Comparison of ENCODE assay signal across 12 mouse cellular contexts in the genomic region with DNA sequence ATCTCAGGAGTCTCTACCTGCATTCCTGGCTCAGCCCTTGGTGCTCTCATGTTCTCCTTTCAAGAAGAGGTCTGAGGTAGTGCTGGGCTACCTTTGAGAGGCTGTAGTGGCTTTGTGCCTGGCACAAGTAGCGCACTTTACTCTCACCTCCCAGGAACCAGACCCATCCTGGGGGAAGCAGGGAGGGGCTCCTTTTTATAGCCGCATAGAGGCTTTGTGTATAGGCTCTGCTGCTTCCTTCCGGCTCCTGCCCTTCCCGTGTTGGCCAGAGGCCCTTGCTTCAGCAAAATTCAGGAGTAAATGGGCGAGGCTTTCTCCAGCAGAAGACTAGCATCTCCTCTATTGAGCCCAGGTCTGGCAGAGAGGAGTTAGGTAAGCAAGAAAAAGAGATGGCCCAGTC. TPM values are rescaled to one million over a fixed set of nuclear protein-coding genes. Genes with fewer than 3 reads are reported as not detected.
A peak's percentile ranks its signal among the peaks of the same experiment; 100 is the strongest.
DNase-seq lines count a peak whose midpoint lies in the region; ATAC-seq and TF ChIP-seq lines count a peak whose summit lies in the region.
"Had no signal": no experiment of that assay in that cellular context is flagged by ENCODE, and none has a peak within 500 bp of the region (broad histone marks: within the 10 kb centered on the region; RNA-seq: fewer than 3 reads in every experiment).

No protein-coding gene starts in this region.

- peaks cover 61% of the 10 kb centered on the region for H3K4me1 ChIP-seq in kidney, embryonic 16.5 days (ENCODE audit: insufficient read depth, low read length)
- peaks cover 18% of the 10 kb centered on the region for H3K4me1 ChIP-seq in cortical plate, adult 2 months (ENCODE audit: control insufficient read depth, insufficient read depth, low read length)
- H3K4me1 ChIP-seq in lung, embryonic 14.5 days (ENCODE audit: insufficient read depth), result peaks cover 23% of the 10 kb centered on the region

- no peak overlapping the region for H3K4me2 ChIP-seq in kidney, embryonic 16.5 days (replicated peaks; ENCODE audit: low read depth, low read length)
- no peak overlapping the region for H3K4me2 ChIP-seq in lung, embryonic 14.5 days

- peaks cover 22% of the 10 kb centered on the region for H3K36me3 ChIP-seq in kidney, embryonic 16.5 days (ENCODE audit: insufficient read depth, low read length)
- H3K36me3 ChIP-seq in lung, embryonic 14.5 days (ENCODE audit: insufficient read depth), result peaks cover 55% of the 10 kb centered on the region

- H3K9ac ChIP-seq in kidney, embryonic 16.5 days (replicated peaks; ENCODE audit: low read length), result no peak overlapping the region
- no peak overlapping the region for H3K9ac ChIP-seq in lung, embryonic 14.5 days

- TF ChIP-seq CTCF in cortical plate, adult 2 months (IDR thresholded peaks at IDR 0.05; ENCODE audit: extremely low read depth, insufficient read depth, low read length), result no peak
- no peak for TF ChIP-seq CTCF in lung, embryonic 14.5 days (IDR thresholded peaks at IDR 0.05; ENCODE audit: low read depth)

- no peak for TF ChIP-seq POLR2A in cortical plate, adult 2 months (IDR thresholded peaks at IDR 0.05; ENCODE audit: extremely low read depth, insufficient read depth, low read length)

- WGBS in kidney, embryonic 16.5 days, result 47% methylated on average over 5 of the region's 5 CpGs
- WGBS in lung, embryonic 14.5 days, result 52% methylated on average over 5 of the region's 5 CpGs

- no peaks in the 10 kb centered on the region for H3K9me3 ChIP-seq in kidney, embryonic 16.5 days (ENCODE audit: low read length)
- no peaks in the 10 kb centered on the region for H3K9me3 ChIP-seq in lung, embryonic 14.5 days (ENCODE audit: low read depth, low read length)
- H3K9me3 ChIP-seq: G1E; hindbrain, embryonic 10.5 days had no signal

- no peaks in the 10 kb centered on the region for H3K27me3 ChIP-seq in kidney, embryonic 16.5 days (ENCODE audit: insufficient read depth, low read length)
- no peaks in the 10 kb centered on the region for H3K27me3 ChIP-seq in lung, embryonic 14.5 days (ENCODE audit: insufficient read depth, low read length)

- ATAC-seq in kidney, embryonic 16.5 days (ENCODE audit: low FRiP score, low TSS enrichment), result no peak
- ATAC-seq in lung, embryonic 14.5 days (ENCODE audit: insufficient read depth), result peak; percentile 22; the same call in 1 of the 2 replicates
- ATAC-seq: forebrain, embryonic 16.5 days had no signal

- H3K4me3 ChIP-seq in kidney, embryonic 16.5 days (ENCODE audit: low read length), result no peak overlapping the region
- H3K4me3 ChIP-seq in cortical plate, adult 2 months (ENCODE audit: insufficient read depth, low read length), result no peak overlapping the region
- no peak overlapping the region for H3K4me3 ChIP-seq in lung, embryonic 14.5 days (ENCODE audit: low read depth, low read length)
- H3K4me3 ChIP-seq: hindbrain, embryonic 10.5 days had no signal

- H3K27ac ChIP-seq in kidney, embryonic 16.5 days (ENCODE audit: low read length), result peak overlapping the region; percentile 17; the same call in 1 of the 2 replicates
- H3K27ac ChIP-seq in cortical plate, adult 2 months (ENCODE audit: insufficient read depth, low read length), result peak overlapping the region; percentile 42; the same call in 1 of the 2 replicates
- peak overlapping the region; percentile 64; the same call in 1 of the 2 replicates for H3K27ac ChIP-seq in lung, embryonic 14.5 days (ENCODE audit: low read depth)
- H3K27ac ChIP-seq: hindbrain, embryonic 10.5 days had no signal

- DNase-seq in kidney, postnatal 14 days, result no peak
- peak; percentile 69 for DNase-seq in R1 (ENCODE audit: low read depth, low spot score)
- peak; percentile 36 for DNase-seq in lung, embryonic 14.5 days
- DNase-seq in c-Kit-positive CD71-positive TER-119-positive erythroid progenitor cells, embryonic 14.5 days (ENCODE audit: low spot score), result no peak
- DNase-seq in thymus, postnatal 0 days (ENCODE audit: low spot score), result no peak
- DNase-seq: midbrain, embryonic 14.5 days; thymus, postnatal 14 days had no signal

RNA-seq across cellular contexts. Expression of gene Plcg1, which starts 7.3 kb away (rescaled TPM):
- 49.9 and 50.6 TPM in 2 replicates for polyA plus RNA-seq in kidney, embryonic 16.5 days (2015; fragmentation: Nextera tagmentation; extraction: Ambion mirVana)
- polyA plus RNA-seq in cortical plate, adult 2 months (2012; rRNA removed), result 78.5 and 94.8 TPM in 2 replicates
- polyA plus RNA-seq in lung, embryonic 14.5 days (2014; fragmentation: Nextera tagmentation; extraction: Ambion mirVana), result 61.3 and 68.8 TPM in 2 replicates
- polyA plus RNA-seq in thymus, postnatal 0 days (2015; fragmentation: Nextera tagmentation; extraction: Ambion mirVana), result 39.5 and 49.3 TPM in 2 replicates

Comparison
In these comparisons a context has a peak if more than half of its experiments do, and no peak if none do; other contexts are left out.
1. DNase-seq: peak in R1 (single experiment) and lung, embryonic 14.5 days (single experiment); none in kidney, postnatal 14 days (single experiment), c-Kit-positive CD71-positive TER-119-positive erythroid progenitor cells, embryonic 14.5 days (single experiment) and thymus, postnatal 0 days (single experiment).
2. Peak in every context shown above with its lines, with median percentiles within 50 percentile points of each other: H3K27ac ChIP-seq.